Mouse (Mus musculus): ENCODE data around the gene Zfp536. TPM values are rescaled to one million over a fixed set of nuclear protein-coding genes. Genes with fewer than 3 reads are reported as not detected.

Gene Zfp536
- polyA plus RNA-seq, 1 experiment from 2014 or later, result 27.5 TPM

DNA sequence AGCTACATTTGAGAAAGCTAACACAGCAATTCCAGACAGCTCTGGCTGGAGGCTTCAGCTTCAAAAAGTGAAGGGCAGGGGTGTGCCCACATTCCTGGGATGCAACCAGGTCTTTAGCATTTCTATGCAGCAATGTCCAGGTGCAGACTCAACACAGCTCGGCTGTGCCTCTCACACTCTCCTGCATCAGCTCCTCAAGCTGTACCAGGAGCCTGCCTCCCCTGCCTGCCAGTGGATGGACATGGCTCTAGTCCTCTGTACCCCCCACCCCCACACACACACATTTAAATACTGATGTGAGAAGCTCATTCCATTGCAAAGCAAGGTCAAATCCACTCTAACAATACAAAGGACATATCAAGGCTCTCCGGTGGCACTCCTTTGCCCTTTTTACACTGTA lies 298.0 kb downstream of the Zfp536 start:
- DNase-seq (ENCODE audit: low spot score, missing footprints), result no peak
- WGBS, result 77% methylated on average over 2 of the region's 2 CpGs
- ATAC-seq (ENCODE audit: low FRiP score), result no peak
- H3K27me3 ChIP-seq (ENCODE audit: control insufficient read depth, insufficient read depth, low read length), result no peaks in the 10 kb centered on the region
- no peaks in the 10 kb centered on the region; the same call in 1 of the 2 replicates for H3K4me1 ChIP-seq (ENCODE audit: control insufficient read depth, insufficient read depth, low read length)
- H3K27ac ChIP-seq (ENCODE audit: low read depth, low read length), result no peak overlapping the region
- no peaks in the 10 kb centered on the region for H3K9me3 ChIP-seq (ENCODE audit: control insufficient read depth, low read length)
- no peak overlapping the region for H3K4me2 ChIP-seq
- H3K4me3 ChIP-seq (ENCODE audit: low read depth, low read length), result no peak overlapping the region
- H3K36me3 ChIP-seq (ENCODE audit: control insufficient read depth, insufficient read depth, low read length), result peaks cover 7% of the 10 kb centered on the region
- H3K9ac ChIP-seq (ENCODE audit: low read length), result no peak overlapping the region

GRCm38 (mm10) chr7:37474284-37474683 lies 299.2 kb downstream of the Zfp536 start:
- 83% methylated on average over 8 of the region's 8 CpGs for WGBS
- DNase-seq (ENCODE audit: low spot score, missing footprints) (no peak), ATAC-seq (ENCODE audit: low FRiP score) (no peak)
- no peaks in the 10 kb centered on the region; the same call in 1 of the 2 replicates for H3K4me1 ChIP-seq (ENCODE audit: control insufficient read depth, insufficient read depth, low read length)
- no peaks in the 10 kb centered on the region for H3K9me3 ChIP-seq (ENCODE audit: control insufficient read depth, low read length)
- no peak overlapping the region for H3K4me2 ChIP-seq
- H3K27ac ChIP-seq (ENCODE audit: low read depth, low read length), result no peak overlapping the region
- peaks cover 1% of the 10 kb centered on the region; the same call in 1 of the 2 replicates for H3K36me3 ChIP-seq (ENCODE audit: control insufficient read depth, insufficient read depth, low read length)
- H3K4me3 ChIP-seq (ENCODE audit: low read depth, low read length), result no peak overlapping the region
- H3K27me3 ChIP-seq (ENCODE audit: control insufficient read depth, insufficient read depth, low read length), result no peaks in the 10 kb centered on the region
- H3K9ac ChIP-seq (ENCODE audit: low read length), result no peak overlapping the region

GRCm38 (mm10) chr7:37473311-37474084 lies 299.9 kb downstream of the Zfp536 start:
- Histone ChIP-seq H3K9ac (ENCODE audit: low read length) (no peak overlapping the region), H3K4me3 (ENCODE audit: low read depth, low read length) (no peak overlapping the region), H3K4me2 (no peak overlapping the region), H3K36me3 (ENCODE audit: control insufficient read depth, insufficient read depth, low read length) (no peaks in the 10 kb centered on the region), H3K27ac (ENCODE audit: low read depth, low read length) (no peak overlapping the region), H3K27me3 (ENCODE audit: control insufficient read depth, insufficient read depth, low read length) (no peaks in the 10 kb centered on the region), H3K4me1 (ENCODE audit: control insufficient read depth, insufficient read depth, low read length) (no peaks in the 10 kb centered on the region; the same call in 1 of the 2 replicates), H3K9me3 (ENCODE audit: control insufficient read depth, low read length) (no peaks in the 10 kb centered on the region)
- WGBS, result 79% methylated on average over 24 of the region's 24 CpGs
- ATAC-seq (ENCODE audit: low FRiP score), result no peak
- DNase-seq (ENCODE audit: low spot score, missing footprints), result no peak

- no peak overlapping the region for H3K9ac ChIP-seq (ENCODE audit: low read length)
- H3K27ac ChIP-seq (ENCODE audit: low read depth, low read length), result no peak overlapping the region
- H3K4me1 ChIP-seq (ENCODE audit: control insufficient read depth, insufficient read depth, low read length), result peaks cover 4% of the 10 kb centered on the region
- DNase-seq (ENCODE audit: low spot score, missing footprints) (no peak), ATAC-seq (ENCODE audit: low FRiP score) (no peak)
- no peaks in the 10 kb centered on the region for H3K9me3 ChIP-seq (ENCODE audit: control insufficient read depth, low read length)
- H3K27me3 ChIP-seq (ENCODE audit: control insufficient read depth, insufficient read depth, low read length), result no peaks in the 10 kb centered on the region
- no peak overlapping the region for H3K4me3 ChIP-seq (ENCODE audit: low read depth, low read length)
- H3K36me3 ChIP-seq (ENCODE audit: control insufficient read depth, insufficient read depth, low read length), result no peaks in the 10 kb centered on the region
- H3K4me2 ChIP-seq, result no peak overlapping the region
- WGBS, result 46% methylated on average over 8 of the region's 8 CpGs
Measured at GRCm38 (mm10) chr7:37471726-37472125, 301.7 kb downstream of the Zfp536 start.

GRCm38 (mm10) chr7:37466477-37467243 lies 306.8 kb downstream of the Zfp536 start:
- no peaks in the 10 kb centered on the region for H3K27me3 ChIP-seq (ENCODE audit: control insufficient read depth, insufficient read depth, low read length)
- H3K27ac ChIP-seq (ENCODE audit: low read depth, low read length), result no peak overlapping the region
- WGBS, result 39% methylated on average over 9 of the region's 9 CpGs
- H3K4me3 ChIP-seq (ENCODE audit: low read depth, low read length), result no peak overlapping the region
- H3K9ac ChIP-seq (ENCODE audit: low read length), result no peak overlapping the region
- H3K4me2 ChIP-seq, result no peak overlapping the region
- H3K9me3 ChIP-seq (ENCODE audit: control insufficient read depth, low read length), result no peaks in the 10 kb centered on the region
- ATAC-seq (ENCODE audit: low FRiP score) (peak; percentile 64), DNase-seq (ENCODE audit: low spot score, missing footprints) (no peak)
- H3K36me3 ChIP-seq (ENCODE audit: control insufficient read depth, insufficient read depth, low read length), result no peaks in the 10 kb centered on the region
- peaks cover 6% of the 10 kb centered on the region for H3K4me1 ChIP-seq (ENCODE audit: control insufficient read depth, insufficient read depth, low read length)

GRCm38 (mm10) chr7:37464186-37464721 lies 309.2 kb downstream of the Zfp536 start:
- no peak for ATAC-seq (ENCODE audit: low FRiP score)
- no peak overlapping the region for H3K4me2 ChIP-seq
- no peaks in the 10 kb centered on the region for H3K27me3 ChIP-seq (ENCODE audit: control insufficient read depth, insufficient read depth, low read length)
- H3K4me1 ChIP-seq (ENCODE audit: control insufficient read depth, insufficient read depth, low read length), result peaks cover 6% of the 10 kb centered on the region
- WGBS, result 63% methylated on average over 7 of the region's 7 CpGs
- no peaks in the 10 kb centered on the region for H3K36me3 ChIP-seq (ENCODE audit: control insufficient read depth, insufficient read depth, low read length)
- H3K9me3 ChIP-seq (ENCODE audit: control insufficient read depth, low read length), result no peaks in the 10 kb centered on the region
- no peak overlapping the region for H3K4me3 ChIP-seq (ENCODE audit: low read depth, low read length)
- H3K9ac ChIP-seq (ENCODE audit: low read length), result no peak overlapping the region
- no peak for DNase-seq (ENCODE audit: low spot score, missing footprints)
- H3K27ac ChIP-seq (ENCODE audit: low read depth, low read length), result no peak overlapping the region

DNA sequence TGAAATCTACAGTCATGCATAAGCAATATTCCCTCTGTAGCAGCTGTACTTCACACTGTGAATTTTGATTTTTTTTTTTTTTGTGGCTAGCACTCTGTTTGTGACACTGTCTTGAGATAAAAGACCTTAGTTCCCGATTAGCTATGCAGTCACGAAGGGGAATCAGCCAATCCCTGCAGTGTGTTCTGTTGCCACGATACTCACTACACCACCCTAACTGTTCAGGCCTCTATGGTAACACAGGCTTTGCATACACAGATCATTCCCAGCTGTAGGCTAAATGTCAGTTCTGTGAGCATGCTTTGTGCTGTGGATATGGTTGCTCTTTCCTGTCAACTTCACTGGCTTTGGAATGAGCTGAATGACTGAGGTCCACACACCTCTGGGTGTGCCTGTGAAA lies 325.9 kb downstream of the Zfp536 start:
- no peak for DNase-seq (ENCODE audit: low spot score, missing footprints)
- no peak overlapping the region for H3K9ac ChIP-seq (ENCODE audit: low read length)
- H3K4me3 ChIP-seq (ENCODE audit: low read depth, low read length), result no peak overlapping the region
- no peak overlapping the region for H3K27ac ChIP-seq (ENCODE audit: low read depth, low read length)
- H3K27me3 ChIP-seq (ENCODE audit: control insufficient read depth, insufficient read depth, low read length), result no peaks in the 10 kb centered on the region
- no peaks in the 10 kb centered on the region for H3K9me3 ChIP-seq (ENCODE audit: control insufficient read depth, low read length)
- no peak for ATAC-seq (ENCODE audit: low FRiP score)
- no peak overlapping the region for H3K4me2 ChIP-seq
- no peaks in the 10 kb centered on the region; the same call in 1 of the 2 replicates for H3K36me3 ChIP-seq (ENCODE audit: control insufficient read depth, insufficient read depth, low read length)
- WGBS, result 80% methylated on average over 3 of the region's 3 CpGs
- H3K4me1 ChIP-seq (ENCODE audit: control insufficient read depth, insufficient read depth, low read length), result no peaks in the 10 kb centered on the region

DNA sequence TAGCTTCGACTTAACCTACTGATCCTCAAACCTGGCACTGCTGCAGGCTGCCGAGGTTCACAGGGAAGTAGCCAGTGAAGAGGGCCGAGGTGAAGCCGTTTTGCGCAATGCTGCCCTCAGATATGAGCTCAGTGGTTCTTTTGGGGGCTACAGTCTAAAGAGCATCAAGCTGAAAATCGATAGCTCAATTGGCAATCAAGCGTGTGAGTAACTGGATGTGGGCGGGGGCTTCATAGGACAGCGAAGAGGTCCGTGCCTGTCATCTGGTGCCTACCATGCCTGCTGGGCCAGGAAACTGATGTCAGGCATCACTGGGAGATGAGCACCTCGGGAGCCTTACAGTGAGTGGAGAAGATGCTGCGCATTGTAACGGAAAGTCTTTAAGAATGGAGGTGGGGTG lies 333.5 kb downstream of the Zfp536 start:
- DNase-seq (ENCODE audit: low spot score, missing footprints), result no peak
- ATAC-seq (ENCODE audit: low FRiP score), result 0 out of 2 replicates have a peak, but pooled peaks have one; percentile 33

More for the DNA sequence above, 333.5 kb downstream of the Zfp536 start:
- no peak overlapping the region for H3K4me3 ChIP-seq (ENCODE audit: low read depth, low read length)
- no peak overlapping the region for H3K27ac ChIP-seq (ENCODE audit: low read depth, low read length)
- H3K4me1 ChIP-seq (ENCODE audit: control insufficient read depth, insufficient read depth, low read length), result peaks cover 6% of the 10 kb centered on the region; the same call in 1 of the 2 replicates
- H3K9ac ChIP-seq (ENCODE audit: low read length), result no peak overlapping the region
- no peaks in the 10 kb centered on the region for H3K36me3 ChIP-seq (ENCODE audit: control insufficient read depth, insufficient read depth, low read length)
- H3K9me3 ChIP-seq (ENCODE audit: control insufficient read depth, low read length), result no peaks in the 10 kb centered on the region
- H3K4me2 ChIP-seq, result no peak overlapping the region
- H3K27me3 ChIP-seq (ENCODE audit: control insufficient read depth, insufficient read depth, low read length), result no peaks in the 10 kb centered on the region
- WGBS, result 84% methylated on average over 13 of the region's 13 CpGs

Data from midbrain, embryonic 11.5 days (tissue).